27 mouse cellular contexts compared by ENCODE assay signal in the genomic region with DNA sequence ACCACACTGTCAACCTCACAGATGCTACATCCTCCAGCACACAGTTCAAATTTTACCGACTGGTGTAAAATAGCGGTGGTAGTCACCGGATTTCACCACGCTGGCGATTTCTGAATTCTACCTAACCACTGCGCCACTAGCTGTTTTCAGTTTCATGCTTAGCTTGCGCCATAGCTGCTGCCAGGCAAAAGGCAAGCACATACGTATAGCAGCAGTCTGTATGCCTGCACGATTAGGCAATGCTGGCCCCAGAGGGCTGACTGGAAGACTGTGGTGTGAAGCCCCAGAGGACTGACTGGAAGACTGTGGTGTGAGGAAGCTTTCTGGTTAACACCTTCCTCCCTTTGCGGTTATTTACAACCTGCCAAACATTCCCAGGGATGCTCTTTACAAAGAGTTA. TPM values are rescaled to one million over a fixed set of nuclear protein-coding genes. Genes with fewer than 3 reads are reported as not detected.
DNase-seq lines count a peak whose midpoint lies in the region; ATAC-seq and TF ChIP-seq lines count a peak whose summit lies in the region.
"Had no signal": no experiment of that assay in that cellular context is flagged by ENCODE, and none has a peak within 500 bp of the region (broad histone marks: within the 10 kb centered on the region; RNA-seq: fewer than 3 reads in every experiment).

No protein-coding gene starts in this region.

- 0 out of 2 replicates have a peak, but pooled peaks have one; percentile 5 for ATAC-seq in forebrain, embryonic 14.5 days
- no peak for ATAC-seq in forebrain, postnatal 0 days
- ATAC-seq in granulocyte monocyte progenitor cell, adult 5-6 weeks (replicated peaks; ENCODE audit: poor library complexity, severe bottlenecking): peak; percentile 93
- ATAC-seq in megakaryocyte progenitor cell, adult 5-6 weeks (replicated peaks; ENCODE audit: poor library complexity): peak; percentile 76
- ATAC-seq in heart, embryonic 11.5 days (replicated peaks; ENCODE audit: insufficient number of reproducible peaks, low FRiP score, low TSS enrichment): no peak
- ATAC-seq in inflammation-experienced regulatory T-cells, adult 6 months: no peak
- ATAC-seq: activated CD4-positive, CD25-positive, alpha-beta regulatory T cell, adult 4 months; forebrain, embryonic 15.5 days; hindbrain, embryonic 16.5 days; intestine, postnatal 0 days had no signal

- H3K9ac ChIP-seq in forebrain, embryonic 14.5 days (ENCODE audit: low read length): no peak overlapping the region
- H3K9ac ChIP-seq in forebrain, postnatal 0 days: no peak overlapping the region
- no peak overlapping the region for H3K9ac ChIP-seq in heart, embryonic 11.5 days (ENCODE audit: low read depth, low read length)
- H3K9ac ChIP-seq: embryonic facial prominence, embryonic 12.5 days; embryonic facial prominence, embryonic 15.5 days; forebrain, embryonic 15.5 days; heart, embryonic 12.5 days; heart, embryonic 15.5 days; hindbrain, embryonic 13.5 days had no signal

- no peaks in the 10 kb centered on the region for H3K4me1 ChIP-seq in forebrain, embryonic 14.5 days (ENCODE audit: control insufficient read depth, insufficient read depth, low read length)
- no peaks in the 10 kb centered on the region for H3K4me1 ChIP-seq in forebrain, postnatal 0 days (ENCODE audit: insufficient read depth)
- H3K4me1 ChIP-seq in heart, embryonic 11.5 days (ENCODE audit: control insufficient read depth, insufficient read depth, low read length): no peaks in the 10 kb centered on the region
- H3K4me1 ChIP-seq: embryonic facial prominence, embryonic 12.5 days; embryonic facial prominence, embryonic 15.5 days; forebrain, embryonic 15.5 days; hindbrain, embryonic 10.5 days; hindbrain, embryonic 13.5 days had no signal

- H3K27ac ChIP-seq in forebrain, embryonic 14.5 days (ENCODE audit: low read depth, low read length): no peak overlapping the region
- no peak overlapping the region for H3K27ac ChIP-seq in forebrain, postnatal 0 days (ENCODE audit: low read depth, low read length)
- no peak overlapping the region for H3K27ac ChIP-seq in heart, embryonic 11.5 days (ENCODE audit: low read depth, low read length)
- H3K27ac ChIP-seq: embryonic facial prominence, embryonic 12.5 days; embryonic facial prominence, embryonic 15.5 days; forebrain, embryonic 15.5 days; hindbrain, embryonic 10.5 days; hindbrain, embryonic 13.5 days had no signal

- no peaks in the 10 kb centered on the region for H3K9me3 ChIP-seq in forebrain, embryonic 14.5 days (replicated peaks; ENCODE audit: control insufficient read depth, low read length)
- H3K9me3 ChIP-seq in forebrain, postnatal 0 days (ENCODE audit: low read length): no peaks in the 10 kb centered on the region
- H3K9me3 ChIP-seq in heart, embryonic 11.5 days (replicated peaks; ENCODE audit: control insufficient read depth, low read length): no peaks in the 10 kb centered on the region
- H3K9me3 ChIP-seq: embryonic facial prominence, embryonic 12.5 days; embryonic facial prominence, embryonic 15.5 days; forebrain, embryonic 15.5 days; heart, embryonic 12.5 days; heart, embryonic 15.5 days; hindbrain, embryonic 10.5 days; hindbrain, embryonic 13.5 days had no signal

- TF ChIP-seq CTCF in forebrain, postnatal 0 days (IDR thresholded peaks at IDR 0.05; ENCODE audit: low read depth): no peak

- H3K4me2 ChIP-seq in forebrain, embryonic 14.5 days (ENCODE audit: low read length): no peak overlapping the region
- H3K4me2 ChIP-seq in forebrain, postnatal 0 days (ENCODE audit: low read depth): no peak overlapping the region
- H3K4me2 ChIP-seq in heart, embryonic 11.5 days: no peak overlapping the region
- H3K4me2 ChIP-seq: embryonic facial prominence, embryonic 12.5 days; embryonic facial prominence, embryonic 15.5 days; forebrain, embryonic 15.5 days; heart, embryonic 12.5 days; heart, embryonic 15.5 days; hindbrain, embryonic 13.5 days had no signal

- H3K4me3 ChIP-seq in forebrain, embryonic 14.5 days (ENCODE audit: low read depth, low read length): no peak overlapping the region
- no peak overlapping the region for H3K4me3 ChIP-seq in forebrain, postnatal 0 days (ENCODE audit: low read depth, low read length)
- H3K4me3 ChIP-seq in heart, embryonic 11.5 days (ENCODE audit: low read depth, low read length): no peak overlapping the region
- H3K4me3 ChIP-seq: embryonic facial prominence, embryonic 12.5 days; embryonic facial prominence, embryonic 15.5 days; forebrain, embryonic 15.5 days; heart, embryonic 12.5 days; heart, embryonic 15.5 days; hindbrain, embryonic 10.5 days; hindbrain, embryonic 13.5 days had no signal

- WGBS in forebrain, embryonic 14.5 days: 54% methylated on average over 10 of the region's 10 CpGs
- 64% methylated on average over 10 of the region's 10 CpGs for WGBS in forebrain, postnatal 0 days
- WGBS in heart, embryonic 11.5 days (ENCODE audit: insufficient replicate concordance): 79% methylated on average over 10 of the region's 10 CpGs

- H3K27me3 ChIP-seq in forebrain, embryonic 14.5 days (replicated peaks; ENCODE audit: control insufficient read depth, insufficient read depth, low read length): no peaks in the 10 kb centered on the region
- no peaks in the 10 kb centered on the region for H3K27me3 ChIP-seq in forebrain, postnatal 0 days (ENCODE audit: insufficient read depth, low read length)
- no peaks in the 10 kb centered on the region for H3K27me3 ChIP-seq in heart, embryonic 11.5 days (ENCODE audit: control insufficient read depth, insufficient read depth, low read length)
- H3K27me3 ChIP-seq: embryonic facial prominence, embryonic 12.5 days; embryonic facial prominence, embryonic 15.5 days; forebrain, embryonic 15.5 days; heart, embryonic 12.5 days; heart, embryonic 15.5 days; hindbrain, embryonic 13.5 days had no signal

- H3K36me3 ChIP-seq in forebrain, embryonic 14.5 days (ENCODE audit: control insufficient read depth, insufficient read depth, low read length): no peaks in the 10 kb centered on the region
- no peaks in the 10 kb centered on the region for H3K36me3 ChIP-seq in forebrain, postnatal 0 days (ENCODE audit: insufficient read depth)
- H3K36me3 ChIP-seq in heart, embryonic 11.5 days (ENCODE audit: control insufficient read depth, insufficient read depth, low read length): peaks cover 12% of the 10 kb centered on the region; the same call in 1 of the 2 replicates
- H3K36me3 ChIP-seq: forebrain, embryonic 15.5 days had no signal

- no peak for DNase-seq in forebrain, embryonic 14.5 days (ENCODE audit: low spot score)
- no peak for DNase-seq in forebrain, postnatal 0 days
- peak; percentile 9 for DNase-seq in CD4-positive helper T cell, adult 2 months (ENCODE audit: low read depth, low spot score)
- no peak for DNase-seq in urinary bladder, adult 18-20 months (ENCODE audit: low spot score in 2 of 2)
- DNase-seq: adrenal gland, adult 8-10 months; cerebellum, adult 2 months; cerebellum, postnatal 14 days; gastrocnemius, postnatal 10 days; gastrocnemius, postnatal 36 days; heart, adult 11 months; heart, postnatal 10 days; heart, postnatal 36 days; kidney, adult 2 months had no signal

RNA-seq across cellular contexts. Expression of gene Acadl, which starts 21.1 kb away (rescaled TPM):
- 34.7 and 36.2 TPM in 2 replicates for polyA plus RNA-seq in forebrain, embryonic 14.5 days (2014; fragmentation: Nextera tagmentation; extraction: Ambion mirVana)
- total RNA-seq in forebrain, postnatal 0 days (2014; rRNA removed): 8.6 and 9.8 TPM in 2 replicates
- polyA plus RNA-seq in forebrain, postnatal 0 days (2015; fragmentation: Nextera tagmentation; extraction: Ambion mirVana): 44.9 and 57.3 TPM in 2 replicates
- total RNA-seq in granulocyte monocyte progenitor cell, adult 5-6 weeks (2014; fragmentation: Nextera tagmentation): 55.5 and 62.8 TPM in 2 replicates
- total RNA-seq in granulocyte monocyte progenitor cell, adult 5-6 weeks (2017): 50.5 and 52.5 TPM in 2 replicates
- total RNA-seq in megakaryocyte progenitor cell, adult 5-6 weeks (2015): 82.3 and 89.0 TPM in 2 replicates
- 42.3 and 61.4 TPM in 2 replicates for total RNA-seq in megakaryocyte progenitor cell, adult 5-6 weeks (2017)
- 257 and 291 TPM in 2 replicates for polyA plus RNA-seq in heart, embryonic 11.5 days (2014; fragmentation: Nextera tagmentation; extraction: Ambion mirVana)
- polyA plus RNA-seq in inflammation-experienced regulatory T-cells, adult 6 months (2017; shearing (Covaris generic)): 10 to 100 TPM; 37.6 to 77.4 (median 38.4) TPM

RNA-seq across cellular contexts. Expression of gene Kansl1l, which starts 24.6 kb away (rescaled TPM):
- polyA plus RNA-seq in forebrain, embryonic 14.5 days (2014; fragmentation: Nextera tagmentation; extraction: Ambion mirVana): 8.5 and 10.9 TPM in 2 replicates
- 29.9 and 35.2 TPM in 2 replicates for total RNA-seq in forebrain, postnatal 0 days (2014; rRNA removed)
- 4.6 and 7.4 TPM in 2 replicates for polyA plus RNA-seq in forebrain, postnatal 0 days (2015; fragmentation: Nextera tagmentation; extraction: Ambion mirVana)
- total RNA-seq in granulocyte monocyte progenitor cell, adult 5-6 weeks (2014; fragmentation: Nextera tagmentation): 22.5 and 28.0 TPM in 2 replicates
- 29.3 and 30.8 TPM in 2 replicates for total RNA-seq in granulocyte monocyte progenitor cell, adult 5-6 weeks (2017)
- total RNA-seq in megakaryocyte progenitor cell, adult 5-6 weeks (2015): 36.7 and 45.4 TPM in 2 replicates
- total RNA-seq in megakaryocyte progenitor cell, adult 5-6 weeks (2017): 24.2 and 28.1 TPM in 2 replicates
- 7.3 and 9.3 TPM in 2 replicates for polyA plus RNA-seq in heart, embryonic 11.5 days (2014; fragmentation: Nextera tagmentation; extraction: Ambion mirVana)
- 10 to 100 TPM in 2 of 3 experiments, 1 to 10 TPM in 1; 7.1 to 12.4 (median 11.1) TPM for polyA plus RNA-seq in inflammation-experienced regulatory T-cells, adult 6 months (2017; shearing (Covaris generic))

Comparison
In these comparisons a context has a peak if more than half of its experiments do, and no peak if none do; other contexts are left out.
1. ATAC-seq: peak in forebrain, embryonic 14.5 days (single experiment), granulocyte monocyte progenitor cell, adult 5-6 weeks (single experiment) and megakaryocyte progenitor cell, adult 5-6 weeks (single experiment); none in forebrain, postnatal 0 days (single experiment), heart, embryonic 11.5 days (single experiment) and inflammation-experienced regulatory T-cells, adult 6 months (single experiment).